Mouse (Mus musculus) left cerebral cortex, adult 11 months (tissue): ENCODE measurements around the gene Ptprn.
A peak's percentile ranks its signal among the peaks of the same experiment; 100 is the strongest.

Experiments used
- DNase-seq: peaks from one replicate; pipeline ENCODE4 v3.0.0; 2022; ENCODE audit warnings: low spot score

The Ptprn gene

GRCm38 (mm10) chr1:75264091-75264880 lies at the start of gene Ptprn:
Ptprn (minus strand) TSS chr1:75264502.
- peak; percentile 68 for DNase-seq

DNA sequence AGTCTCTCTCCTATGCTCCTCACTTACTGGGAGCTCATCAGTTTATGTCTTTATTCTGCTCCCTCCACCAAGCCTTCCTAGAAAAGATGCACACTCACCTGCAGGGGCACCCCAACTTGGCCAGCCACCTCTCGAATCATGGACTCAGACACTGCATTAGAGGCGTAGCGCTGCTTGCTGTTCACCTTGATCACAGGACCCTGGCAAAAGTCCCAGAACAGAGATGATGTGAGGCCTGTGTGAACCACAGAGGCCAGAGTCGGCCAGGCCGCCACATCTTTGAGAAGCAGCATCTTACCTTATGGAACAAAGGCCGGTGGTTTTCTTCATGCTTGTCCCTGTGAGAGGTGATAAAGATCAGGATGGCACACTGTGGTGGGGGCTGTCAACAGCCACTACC lies 47.4 kb upstream of the Ptprn start:
- no peak for DNase-seq

DNA sequence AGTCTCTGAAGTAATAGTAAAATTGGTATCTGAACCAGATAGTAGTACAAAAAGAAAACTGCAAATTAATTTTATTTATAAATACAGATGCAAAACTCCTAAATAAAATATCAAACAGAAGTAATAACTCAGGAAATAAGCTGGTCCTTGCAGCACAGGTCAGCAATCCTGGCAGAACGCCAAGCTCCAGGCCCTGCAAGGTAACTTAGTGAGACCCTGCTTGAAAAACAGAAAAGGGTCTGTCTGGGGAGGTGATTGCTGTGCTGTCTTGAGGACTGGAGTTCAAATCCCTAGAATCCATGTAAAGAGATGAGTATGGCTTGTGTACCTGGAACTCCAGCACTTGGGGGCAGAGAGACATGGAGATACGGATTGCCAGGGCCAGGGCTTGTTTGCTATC lies 40.4 kb upstream of the Ptprn start:
- no peak for DNase-seq

DNA sequence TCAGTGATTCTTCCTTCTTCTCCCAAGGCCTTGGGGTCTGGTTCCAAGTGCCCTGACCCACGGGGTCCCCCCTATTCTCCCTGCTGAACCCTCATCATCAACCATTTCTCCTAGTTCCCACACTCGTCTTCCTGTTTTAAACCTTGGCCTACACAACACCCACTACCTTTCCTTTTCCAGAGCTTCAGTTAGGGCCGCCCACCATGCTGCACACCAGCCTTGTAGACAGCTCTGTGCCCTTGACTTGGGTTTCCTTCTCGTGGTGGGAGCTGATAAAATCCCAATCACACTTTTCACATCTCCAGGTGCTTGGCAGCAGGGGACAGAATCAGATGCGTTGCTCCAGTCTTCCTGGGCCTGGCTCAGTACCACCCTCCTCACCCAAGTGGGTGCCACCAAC lies 30.0 kb upstream of the Ptprn start:
- no peak for DNase-seq

DNA sequence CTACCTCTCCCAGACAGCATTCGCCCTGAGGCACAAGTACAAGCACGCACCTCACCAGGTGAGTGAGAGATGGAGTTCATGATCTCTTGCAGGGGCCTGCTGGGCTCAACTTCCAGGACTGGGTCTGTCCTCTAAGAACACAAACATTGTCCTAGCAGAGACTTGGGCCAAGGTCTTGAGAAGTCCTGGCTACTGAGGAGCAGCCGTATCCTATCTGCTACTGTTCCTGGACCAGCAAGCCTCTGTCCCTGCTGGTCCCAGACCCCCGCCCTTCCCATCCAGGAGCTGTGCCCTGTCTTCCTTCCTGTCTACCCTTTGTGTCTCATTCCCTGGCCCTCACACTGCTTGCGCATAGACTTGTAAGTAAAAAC lies 29.0 kb upstream of the Ptprn start:
- DNase-seq = no peak

DNA sequence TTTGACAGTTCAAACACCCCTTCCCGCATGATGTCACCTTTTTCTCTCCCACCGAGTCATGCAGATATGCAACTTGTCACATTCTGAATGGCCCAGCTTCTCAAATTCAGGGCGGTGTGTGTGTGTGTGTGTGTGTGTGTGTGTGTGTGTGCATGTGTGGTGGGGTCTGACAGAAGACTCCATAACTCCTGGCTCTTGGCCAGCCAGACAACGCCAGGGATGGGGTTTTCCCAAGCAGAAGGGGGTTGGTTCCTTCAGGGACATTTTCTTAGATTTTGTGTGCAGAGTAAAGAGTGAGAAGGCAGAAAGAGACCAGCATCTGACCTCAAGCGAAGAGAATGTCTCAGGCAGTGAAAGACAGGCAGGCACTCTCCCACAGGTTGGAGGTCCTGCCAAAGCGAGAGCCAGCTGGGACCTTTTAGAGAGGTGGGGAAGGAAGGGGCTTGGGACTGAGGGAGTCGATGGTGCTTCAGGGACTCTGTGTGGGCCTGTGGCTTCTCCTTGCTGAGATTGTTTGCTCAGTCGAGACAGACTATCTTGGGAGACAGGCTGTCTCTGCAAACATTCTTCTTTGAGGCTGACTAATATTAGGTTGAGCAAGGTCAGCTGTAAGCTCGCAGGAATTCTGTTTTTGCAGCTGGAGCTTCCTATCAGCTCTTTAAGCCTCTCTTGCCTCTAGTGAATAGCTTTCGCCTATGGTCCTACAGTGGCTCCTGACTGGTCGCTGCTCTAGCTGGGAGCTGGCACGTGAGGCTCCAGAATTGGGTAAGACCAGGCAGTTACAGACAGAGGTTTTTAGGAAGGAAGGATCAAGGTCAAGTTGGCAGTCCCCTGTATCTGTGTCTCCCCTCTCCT lies 28.4 kb upstream of the Ptprn start:
- DNase-seq = no peak

- no peak for DNase-seq
Measured at GRCm38 (mm10) chr1:75291321-75291720, 27.0 kb upstream of the Ptprn start.

GRCm38 (mm10) chr1:75290582-75290981 lies 26.3 kb upstream of the Ptprn start:
- peak; percentile 68 for DNase-seq

- no peak for DNase-seq
Measured at GRCm38 (mm10) chr1:75289888-75290431, 25.7 kb upstream of the Ptprn start.

DNA sequence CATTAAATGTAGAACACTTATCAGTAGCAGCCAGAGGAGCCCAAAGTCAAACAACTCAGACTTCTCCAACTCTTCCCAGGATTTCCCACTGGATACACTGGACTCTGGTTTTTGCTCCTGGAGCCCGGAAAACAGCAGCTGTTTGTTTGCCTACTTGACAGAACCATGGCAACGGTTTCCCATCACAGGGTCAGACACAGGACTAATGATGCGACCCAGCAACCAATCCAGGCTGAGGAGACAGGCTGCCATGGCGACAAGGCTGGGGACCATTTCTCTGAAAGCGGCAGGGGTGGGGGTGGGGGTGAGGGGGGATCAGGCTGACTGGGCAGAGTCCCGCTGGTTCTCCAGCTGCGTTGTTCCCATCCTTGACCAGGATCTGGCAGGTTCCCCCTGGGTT lies 25.1 kb upstream of the Ptprn start:
- no peak for DNase-seq

GRCm38 (mm10) chr1:75284911-75285310 lies 20.6 kb upstream of the Ptprn start:
- DNase-seq = no peak

GRCm38 (mm10) chr1:75283017-75283416 lies 18.7 kb upstream of the Ptprn start:
- no peak for DNase-seq

GRCm38 (mm10) chr1:75278228-75278627 lies 13.9 kb upstream of the Ptprn start, which contains the start of gene Resp18:
Resp18 (minus strand) TSS chr1:75278415.
- no peak for DNase-seq

DNA sequence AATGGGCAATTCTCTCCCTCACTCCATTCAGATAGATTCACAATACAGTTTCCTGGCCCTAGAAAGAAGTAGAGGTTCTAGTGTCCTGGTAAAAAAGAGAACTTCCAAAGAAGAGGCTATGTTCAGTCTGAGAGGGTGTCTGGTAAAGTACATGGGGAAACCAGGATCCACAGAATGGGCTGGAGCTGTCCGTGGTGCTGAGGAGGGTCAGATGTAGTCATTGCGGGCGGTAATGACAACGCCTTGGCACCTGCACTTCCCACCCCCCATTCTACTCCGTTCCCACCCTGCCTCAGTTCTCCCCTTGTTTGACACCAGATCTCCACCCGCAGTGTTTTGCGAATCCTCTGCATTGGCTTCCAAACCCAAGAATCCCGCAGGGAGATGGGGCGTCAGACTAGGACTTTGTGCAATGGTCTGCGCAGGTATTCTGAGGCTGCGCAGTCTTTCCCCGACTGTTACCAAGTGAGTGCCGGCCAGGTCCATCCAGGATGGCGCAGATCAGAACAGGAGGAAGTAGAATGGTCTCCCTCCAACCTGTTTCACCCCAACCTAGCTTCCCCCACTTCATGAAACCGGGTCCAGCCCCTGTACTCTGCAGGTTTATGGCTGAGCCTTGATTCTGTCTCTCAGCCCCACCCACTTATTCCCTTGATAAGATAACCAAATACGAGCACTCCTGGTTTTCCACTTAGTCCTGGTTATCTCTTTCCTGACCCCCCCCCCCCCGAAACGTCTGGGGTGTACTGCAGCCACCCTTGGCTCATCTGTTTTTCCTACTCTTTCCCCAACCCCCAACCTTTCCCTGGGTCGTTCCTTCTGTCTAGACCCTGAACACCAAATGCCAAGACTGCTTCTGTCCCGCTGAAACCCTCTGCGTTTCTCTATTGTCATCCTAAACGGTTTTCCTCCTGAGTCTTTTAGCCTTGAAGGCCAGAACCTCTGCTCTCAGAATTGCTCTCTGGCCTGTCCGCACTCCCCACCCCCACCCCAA lies 13.2 kb upstream of the Ptprn start:
- DNase-seq = no peak

GRCm38 (mm10) chr1:75262969-75263951 lies 1.0 kb downstream of the Ptprn start:
- DNase-seq = no peak

GRCm38 (mm10) chr1:75261278-75261677 lies 3.0 kb downstream of the Ptprn start:
- no peak for DNase-seq

GRCm38 (mm10) chr1:75255516-75256046 lies 8.7 kb downstream of the Ptprn start:
- DNase-seq = no peak

GRCm38 (mm10) chr1:75254625-75255013 lies 9.7 kb downstream of the Ptprn start:
- no peak for DNase-seq

- DNase-seq = peak; percentile 76
Measured at GRCm38 (mm10) chr1:75253849-75254624, 10.3 kb downstream of the Ptprn start.
